Mouse (Mus musculus): ENCODE results near the gene Shprh.
"Not testable (repeated sequence)": the region's sequence is repeated elsewhere in the genome, so short reads cannot be mapped to it uniquely, and the experiment has no call there.

The Shprh gene

GRCm38 (mm10) chr10:11250247-11250997, 101.2 kb downstream of the Shprh start:
- peak; percentile 3 for DNase-seq

GRCm38 (mm10) chr10:11253581-11253980, 104.4 kb downstream of the Shprh start:
- DNase-seq, result not testable (repeated sequence)

DNA sequence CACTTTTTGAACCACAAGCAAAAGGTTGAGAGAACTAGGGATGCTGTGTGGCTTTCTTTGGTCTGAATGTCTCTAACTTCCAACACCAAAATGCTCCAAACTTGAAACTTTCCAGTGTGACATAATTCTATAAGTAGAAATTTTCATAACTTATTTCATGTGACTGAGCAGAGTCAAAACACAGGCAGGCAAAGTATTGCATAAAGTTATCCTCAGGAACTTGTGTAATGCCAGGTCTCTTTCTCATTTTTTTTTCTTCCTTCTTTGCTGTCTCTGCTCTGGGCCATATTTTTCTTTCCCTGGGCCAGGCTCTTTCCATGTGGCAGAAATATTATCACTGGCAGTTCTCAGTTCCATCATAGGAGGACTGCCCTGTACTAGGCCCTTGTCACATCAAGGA, 110.9 kb downstream of the Shprh start:
- DNase-seq, result no peak

DNA sequence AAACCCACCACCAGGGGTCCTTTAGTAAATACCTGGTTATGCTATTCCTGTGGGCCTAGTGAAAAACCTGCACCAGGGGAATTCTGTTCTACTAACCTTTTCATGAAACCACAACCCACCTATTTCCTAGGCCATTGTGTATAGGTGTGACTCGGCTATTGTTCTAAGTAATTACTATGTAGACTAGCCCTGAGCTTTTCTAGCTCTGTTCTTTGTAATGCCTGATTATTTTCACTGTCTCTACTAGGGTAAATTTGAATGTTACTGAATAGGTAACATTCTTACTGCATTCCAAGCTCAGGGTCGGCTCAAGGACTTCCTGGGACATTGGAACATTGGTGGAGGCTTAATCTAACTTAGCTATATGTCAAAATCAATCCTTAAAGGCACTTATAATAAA, 113.1 kb downstream of the Shprh start:
- DNase-seq, result not testable (repeated sequence)

GRCm38 (mm10) chr10:11263795-11264194, 114.6 kb downstream of the Shprh start:
- DNase-seq, result not testable (repeated sequence)
